Mouse (Mus musculus) intestine, embryonic 14.5 days (tissue): ENCODE results near the gene Igtp. TPM values are rescaled to one million over a fixed set of nuclear protein-coding genes. Genes with fewer than 3 reads are reported as not detected.
A peak's percentile ranks its signal among the peaks of the same experiment; 100 is the strongest.
"Not testable (repeated sequence)": the region's sequence is repeated elsewhere in the genome, so short reads cannot be mapped to it uniquely, and the experiment has no call there.

Source experiments
- ATAC-seq: fragments of 200-750 bp; cut with Nextera tagmentation; replicated peaks from 2 replicates; pipeline ENCODE4 v1.8.0; 2017; ENCODE audit warnings: low read depth, moderate number of reproducible peaks, moderate TSS enrichment, moderate library complexity; ENCODE audit not compliant: low FRiP score, low TSS enrichment
- DNase-seq: peaks from one replicate; pipeline ENCODE4 v3.0.0-alpha.2; 2018; ENCODE audit warnings: low spot score
- H3K27ac ChIP-seq: fragments of 300-500 bp; sonication (generic); 2 replicates; pipeline ENCODE4 v1.5.1; 2014; ENCODE audit warnings: low read depth, mild to moderate bottlenecking, control low read depth
- H3K27me3 ChIP-seq: fragments of 300-500 bp; sonication (generic); replicated peaks from 2 replicates; pipeline ENCODE4 v1.6.1; 2014; ENCODE audit warnings: low read length, control low read depth; ENCODE audit not compliant: control insufficient read depth, insufficient read depth
- H3K36me3 ChIP-seq: fragments of 300-500 bp; sonication (generic); 2 replicates; pipeline ENCODE4 v1.6.1; 2014; ENCODE audit warnings: low read length, control low read depth; ENCODE audit not compliant: control insufficient read depth, insufficient read depth
- H3K4me1 ChIP-seq: fragments of 300-500 bp; sonication (generic); replicated peaks from 2 replicates; pipeline ENCODE4 v1.6.1; 2014; ENCODE audit warnings: low read length, control low read depth, mixed read lengths; ENCODE audit not compliant: control insufficient read depth, insufficient read depth
- H3K4me2 ChIP-seq: fragments of 300-500 bp; sonication (generic); 2 replicates; pipeline ENCODE4 v1.6.1; 2014; ENCODE audit warnings: low read length
- H3K4me3 ChIP-seq: fragments of 300-500 bp; sonication (generic); 2 replicates; pipeline ENCODE4 v1.5.1; 2014; ENCODE audit warnings: low read depth, low read length, control low read depth, mixed read lengths
- H3K9ac ChIP-seq: fragments of 300-500 bp; sonication (generic); 2 replicates; pipeline ENCODE4 v1.6.1; 2014; ENCODE audit warnings: mild to moderate bottlenecking, low read length
- H3K9me3 ChIP-seq: fragments of 300-500 bp; sonication (generic); 2 replicates; pipeline ENCODE4 v1.6.1; 2016; ENCODE audit warnings: low read length, control low read depth; ENCODE audit not compliant: control insufficient read depth
- WGBS: fragments of 180-500 bp; shearing (Covaris S2); extraction: QIAGEN DNeasy Blood & Tissue Kit; methylation state at CpG from one replicate; pipeline ENCODE4 v1.1.7; 2014; 5-methylcytosine and 5-hydroxymethylcytosine counted together
- polyA plus RNA-seq: library from polyadenylated mRNA; unstranded; fragments of >200 nt; fragmentation: Nextera tagmentation; extraction: Ambion mirVana; gene quantifications from 2 replicates; pipeline ENCODE4 v1.2.1, GENCODE M21; 2014

The Igtp gene
- polyA plus RNA-seq, 1 experiment from 2014 or later = 6.6 TPM

GRCm38 (mm10) chr11:58234551-58234950 lies 35.2 kb downstream of the Igtp start:
- 78% methylated on average over 3 of the region's 3 CpGs for WGBS
- H3K27ac ChIP-seq, H3K4me1 ChIP-seq, H3K9ac ChIP-seq, H3K36me3 ChIP-seq, DNase-seq, ATAC-seq, H3K4me3 ChIP-seq, H3K9me3 ChIP-seq, H3K4me2 ChIP-seq, H3K27me3 ChIP-seq: not testable (repeated sequence)

- Histone ChIP-seq H3K27ac (no peak overlapping the region), H3K9me3 (no peaks in the 10 kb centered on the region), H3K36me3 (no peaks in the 10 kb centered on the region), H3K4me3 (no peak overlapping the region), H3K4me1 (no peaks in the 10 kb centered on the region; the same call in 1 of the 2 replicates), H3K9ac (no peak overlapping the region), H3K27me3 (no peaks in the 10 kb centered on the region), H3K4me2 (no peak overlapping the region)
- WGBS = 26% methylated on average over 6 of the region's 6 CpGs
- no peak for ATAC-seq
- no peak for DNase-seq
Observed at GRCm38 (mm10) chr11:58235152-58235551, 35.8 kb downstream of the Igtp start.

- Histone ChIP-seq H3K4me2 (peak overlapping the region; percentile 78), H3K4me3 (peak overlapping the region; percentile 42), H3K27ac (no peak overlapping the region), H3K9me3 (no peaks in the 10 kb centered on the region), H3K9ac (peak overlapping the region; percentile 32; the same call in 1 of the 2 replicates), H3K4me1 (no peaks in the 10 kb centered on the region; the same call in 1 of the 2 replicates), H3K27me3 (no peaks in the 10 kb centered on the region), H3K36me3 (no peaks in the 10 kb centered on the region)
- ATAC-seq = peak; percentile 90
- WGBS = 2% methylated on average over 37 of the region's 37 CpGs
- peak; percentile 82 for DNase-seq
Observed at GRCm38 (mm10) chr11:58238840-58239791, 39.8 kb downstream of the Igtp start.

GRCm38 (mm10) chr11:58247294-58247693 lies 47.9 kb downstream of the Igtp start:
- no peak overlapping the region for H3K27ac ChIP-seq
- ATAC-seq (no peak), DNase-seq (no peak)
- H3K27me3 ChIP-seq = no peaks in the 10 kb centered on the region
- H3K36me3 ChIP-seq = no peaks in the 10 kb centered on the region
- no peak overlapping the region for H3K9ac ChIP-seq
- no peak overlapping the region for H3K4me3 ChIP-seq
- H3K4me1 ChIP-seq = no peaks in the 10 kb centered on the region
- WGBS = 40% methylated on average over 4 of the region's 4 CpGs
- H3K9me3 ChIP-seq = no peaks in the 10 kb centered on the region
- no peak overlapping the region for H3K4me2 ChIP-seq

GRCm38 (mm10) chr11:58249203-58249981 lies 50.0 kb downstream of the Igtp start:
- DNase-seq (no peak), ATAC-seq (no peak)
- Histone ChIP-seq H3K4me1 (no peaks in the 10 kb centered on the region), H3K4me2 (no peak overlapping the region), H3K27ac (no peak overlapping the region), H3K27me3 (no peaks in the 10 kb centered on the region), H3K4me3 (no peak overlapping the region), H3K9ac (no peak overlapping the region), H3K9me3 (no peaks in the 10 kb centered on the region), H3K36me3 (no peaks in the 10 kb centered on the region)
- 65% methylated on average over 7 of the region's 7 CpGs for WGBS

GRCm38 (mm10) chr11:58250550-58250949 lies 51.2 kb downstream of the Igtp start:
- ATAC-seq = no peak
- H3K9me3 ChIP-seq = no peaks in the 10 kb centered on the region
- H3K4me2 ChIP-seq = no peak overlapping the region

GRCm38 (mm10) chr11:58254411-58254810 lies 55.1 kb downstream of the Igtp start:
- WGBS = 91% methylated on average over 3 of the region's 3 CpGs
- H3K9ac ChIP-seq = no peak overlapping the region
- ATAC-seq = no peak
- no peaks in the 10 kb centered on the region for H3K36me3 ChIP-seq
- no peak overlapping the region for H3K4me2 ChIP-seq
- H3K27ac ChIP-seq = no peak overlapping the region
- H3K4me1 ChIP-seq = no peaks in the 10 kb centered on the region
- H3K4me3 ChIP-seq = no peak overlapping the region
- no peak for DNase-seq
- no peaks in the 10 kb centered on the region for H3K9me3 ChIP-seq
- H3K27me3 ChIP-seq = no peaks in the 10 kb centered on the region

More at GRCm38 (mm10) chr11:58250550-58250949, 51.2 kb downstream of the Igtp start:
- no peak overlapping the region for H3K27ac ChIP-seq
- DNase-seq = no peak
- H3K27me3 ChIP-seq = no peaks in the 10 kb centered on the region
- no peaks in the 10 kb centered on the region for H3K4me1 ChIP-seq
- no peak overlapping the region for H3K4me3 ChIP-seq
- 72% methylated on average over 5 of the region's 5 CpGs for WGBS
- no peak overlapping the region for H3K9ac ChIP-seq
- no peaks in the 10 kb centered on the region for H3K36me3 ChIP-seq
